Comparison of ENCODE assay signal across 14 mouse cellular contexts in the genomic region with DNA sequence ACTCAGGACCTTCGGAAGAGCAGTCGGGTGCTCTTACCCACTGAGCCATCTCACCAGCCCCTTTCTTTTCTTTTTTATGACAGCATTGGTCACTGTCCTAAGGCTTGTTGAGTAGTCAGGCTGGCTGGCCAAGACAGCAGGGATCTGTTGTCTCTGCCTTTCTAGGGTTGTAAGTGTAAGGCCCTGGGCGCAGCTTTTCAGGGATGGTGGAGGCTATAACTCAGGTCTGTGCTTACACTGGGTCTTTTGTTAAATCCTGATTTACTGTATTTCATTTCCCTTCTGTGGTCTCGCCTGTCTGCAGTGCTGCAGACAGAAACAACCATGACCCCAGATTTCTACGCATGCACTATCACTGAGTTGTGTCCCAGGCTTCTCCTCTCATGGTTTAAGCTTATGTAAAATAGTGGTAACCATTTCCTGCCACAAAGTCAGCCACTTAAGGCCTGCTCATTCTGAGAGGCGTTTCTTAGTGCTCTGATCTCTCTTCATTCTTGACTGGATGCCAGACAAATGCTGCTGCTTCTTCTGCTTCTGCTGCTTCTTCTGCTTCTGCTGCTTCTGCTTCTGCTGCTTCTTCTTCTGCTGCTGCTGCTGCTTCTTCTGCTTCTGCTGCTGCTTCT. TPM values are rescaled to one million over a fixed set of nuclear protein-coding genes. Genes with fewer than 3 reads are reported as not detected.
DNase-seq lines count a peak whose midpoint lies in the region; ATAC-seq and TF ChIP-seq lines count a peak whose summit lies in the region.
"Had no signal": no experiment of that assay in that cellular context is flagged by ENCODE, and none has a peak within 500 bp of the region (broad histone marks: within the 10 kb centered on the region; RNA-seq: fewer than 3 reads in every experiment).

No protein-coding gene starts in this region.

- peak; percentile 49 for DNase-seq in lung, embryonic 14.5 days
- no peak for DNase-seq in lung, postnatal 14 days
- DNase-seq in lung, postnatal 25 days (ENCODE audit: low spot score), result peak; percentile 64
- peak; percentile 59 for DNase-seq in thymus, postnatal 25 days
- no peak for DNase-seq in gastrocnemius, adult 8-10 months (ENCODE audit: low spot score in 2 of 2)
- no peak for DNase-seq in left cerebral cortex, adult 2 months (ENCODE audit: extremely low spot score in 1 of 2, low spot score in 2 of 2)
- DNase-seq: adrenal gland, postnatal 25 days; cerebellum, postnatal 10 days; kidney, adult 8-10 months had no signal

- H3K27ac ChIP-seq in lung, embryonic 14.5 days (ENCODE audit: low read depth), result no peak overlapping the region
- H3K27ac ChIP-seq in bone marrow, adult 2 months (ENCODE audit: control insufficient read depth, insufficient read depth, low read depth, low read length, poor library complexity), result 0 out of 2 replicates have a peak overlapping the region, but pooled peaks have one; percentile 17
- no peak overlapping the region for H3K27ac ChIP-seq in intestine, embryonic 15.5 days
- no peak overlapping the region for H3K27ac ChIP-seq in left cerebral cortex, adult 2 months
- H3K27ac ChIP-seq: forebrain, embryonic 12.5 days; heart, embryonic 13.5 days had no signal

- no peaks in the 10 kb centered on the region for H3K9me3 ChIP-seq in lung, embryonic 14.5 days (ENCODE audit: low read depth, low read length)
- H3K9me3 ChIP-seq in intestine, embryonic 15.5 days, result no peaks in the 10 kb centered on the region
- H3K9me3 ChIP-seq: forebrain, embryonic 12.5 days; G1E; heart, embryonic 13.5 days had no signal

- no peak overlapping the region for H3K9ac ChIP-seq in lung, embryonic 14.5 days
- H3K9ac ChIP-seq in intestine, embryonic 15.5 days, result no peak overlapping the region
- H3K9ac ChIP-seq: forebrain, embryonic 12.5 days; heart, embryonic 13.5 days had no signal

- no peak overlapping the region for H3K4me2 ChIP-seq in lung, embryonic 14.5 days
- H3K4me2 ChIP-seq in intestine, embryonic 15.5 days (replicated peaks), result no peak overlapping the region
- H3K4me2 ChIP-seq: forebrain, embryonic 12.5 days; heart, embryonic 13.5 days had no signal

- H3K27me3 ChIP-seq in lung, embryonic 14.5 days (ENCODE audit: insufficient read depth, low read length), result no peaks in the 10 kb centered on the region
- H3K27me3 ChIP-seq in intestine, embryonic 15.5 days (replicated peaks), result no peaks in the 10 kb centered on the region
- H3K27me3 ChIP-seq: forebrain, embryonic 12.5 days; heart, embryonic 13.5 days had no signal

- no peak for ATAC-seq in lung, embryonic 14.5 days (ENCODE audit: insufficient read depth)
- no peak for ATAC-seq in intestine, embryonic 15.5 days

- no peak overlapping the region for H3K4me3 ChIP-seq in lung, embryonic 14.5 days (ENCODE audit: low read depth, low read length)
- no peak overlapping the region for H3K4me3 ChIP-seq in bone marrow, adult 2 months (replicated peaks; ENCODE audit: control insufficient read depth, low read depth, low read length)
- H3K4me3 ChIP-seq in intestine, embryonic 15.5 days (replicated peaks), result no peak overlapping the region
- H3K4me3 ChIP-seq in left cerebral cortex, adult 2 months, result no peak overlapping the region
- H3K4me3 ChIP-seq: forebrain, embryonic 12.5 days; heart, embryonic 13.5 days had no signal

- 77% methylated on average over 6 of the region's 6 CpGs for WGBS in lung, embryonic 14.5 days
- 54% methylated on average over 6 of the region's 6 CpGs for WGBS in bone marrow, adult 2 months
- 74% methylated on average over 6 of the region's 6 CpGs for WGBS in intestine, embryonic 15.5 days

- TF ChIP-seq POLR2A in bone marrow, adult 2 months (IDR thresholded peaks at IDR 0.05; ENCODE audit: borderline replicate concordance, control insufficient read depth, low read depth, low read length), result no peak

- intact Hi-C loops in left cerebral cortex, adult 2 months (cut with DNase I), result no loop called here

- no peaks in the 10 kb centered on the region for H3K4me1 ChIP-seq in lung, embryonic 14.5 days (ENCODE audit: insufficient read depth)
- H3K4me1 ChIP-seq in bone marrow, adult 2 months (ENCODE audit: control insufficient read depth, insufficient read depth, low read length), result peaks cover 2% of the 10 kb centered on the region; the same call in 1 of the 2 replicates
- H3K4me1 ChIP-seq in intestine, embryonic 15.5 days (replicated peaks), result no peaks in the 10 kb centered on the region

- no peak for TF ChIP-seq CTCF in lung, embryonic 14.5 days (IDR thresholded peaks at IDR 0.05; ENCODE audit: low read depth)
- no peak for TF ChIP-seq CTCF in bone marrow, adult 2 months (IDR thresholded peaks at IDR 0.05; ENCODE audit: control insufficient read depth, insufficient read depth, low read length)
- no peak for TF ChIP-seq CTCF in left cerebral cortex, adult 2 months (IDR thresholded peaks at IDR 0.05)

- 0 out of 2 replicates have a peak, but pooled peaks cover 3% of the 10 kb centered on the region for H3K36me3 ChIP-seq in lung, embryonic 14.5 days (ENCODE audit: insufficient read depth)
- H3K36me3 ChIP-seq in intestine, embryonic 15.5 days, result no peaks in the 10 kb centered on the region

RNA-seq across cellular contexts. Expression of a gene that starts 23.1 kb away (rescaled TPM):
- 4.7 and 6.5 TPM in 2 replicates for polyA plus RNA-seq in lung, embryonic 14.5 days (2014; fragmentation: Nextera tagmentation; extraction: Ambion mirVana)
- polyA plus RNA-seq in bone marrow, adult 2 months (2011; ENCODE audit: insufficient read depth, insufficient read length, low replicate concordance, missing spikeins), result 3.7 and 16.0 TPM in 2 replicates
- polyA plus RNA-seq in intestine, embryonic 15.5 days (2015; fragmentation: Nextera tagmentation; extraction: Ambion mirVana), result 3.5 and 4.6 TPM in 2 replicates
- total RNA-seq in gastrocnemius, adult 8-10 months (2022), result 10 to 100 TPM; 11.2 to 15.0 (median 12.5) TPM
- 10 to 100 TPM; 57.5 to 59.7 TPM for total RNA-seq in left cerebral cortex, adult 2 months (2021)

RNA-seq across cellular contexts. Expression of a gene that starts 52.7 kb away (rescaled TPM):
- polyA plus RNA-seq in lung, embryonic 14.5 days (2014; fragmentation: Nextera tagmentation; extraction: Ambion mirVana), result 169 and 171 TPM in 2 replicates
- polyA plus RNA-seq in bone marrow, adult 2 months (2011; ENCODE audit: insufficient read depth, insufficient read length, low replicate concordance, missing spikeins), result 26.9 and 45.0 TPM in 2 replicates
- 149 and 167 TPM in 2 replicates for polyA plus RNA-seq in intestine, embryonic 15.5 days (2015; fragmentation: Nextera tagmentation; extraction: Ambion mirVana)
- total RNA-seq in gastrocnemius, adult 8-10 months (2022), result 10 to 100 TPM; 35.1 to 39.6 (median 37.4) TPM
- 10 to 100 TPM; 36.7 to 51.5 TPM for total RNA-seq in left cerebral cortex, adult 2 months (2021)

RNA-seq across cellular contexts. Expression of a gene that starts 55.3 kb away (rescaled TPM):
- polyA plus RNA-seq in lung, embryonic 14.5 days (2014; fragmentation: Nextera tagmentation; extraction: Ambion mirVana), result 58.5 and 61.2 TPM in 2 replicates
- 11.8 and 24.5 TPM in 2 replicates for polyA plus RNA-seq in bone marrow, adult 2 months (2011; ENCODE audit: insufficient read depth, insufficient read length, low replicate concordance, missing spikeins)
- polyA plus RNA-seq in intestine, embryonic 15.5 days (2015; fragmentation: Nextera tagmentation; extraction: Ambion mirVana), result 48.2 and 48.6 TPM in 2 replicates
- 1 to 10 TPM; 7.4 to 9.4 (median 7.9) TPM for total RNA-seq in gastrocnemius, adult 8-10 months (2022)
- 10 to 100 TPM; 30.9 to 35.3 TPM for total RNA-seq in left cerebral cortex, adult 2 months (2021)

Comparison
In these comparisons a context has a peak if more than half of its experiments do, and no peak if none do; other contexts are left out.
1. DNase-seq: peak in lung, embryonic 14.5 days (single experiment), lung, postnatal 25 days (single experiment) and thymus, postnatal 25 days (single experiment); none in lung, postnatal 14 days (single experiment), gastrocnemius, adult 8-10 months (0 of 2) and left cerebral cortex, adult 2 months (0 of 2).